Mouse (Mus musculus) c-Kit-negative CD71-positive TER-119-positive erythroid progenitor cells, embryonic 14.5 days (primary cell): ENCODE data around the gene Foxo3.

ENCODE experiments used
- DNase-seq: peaks from one replicate; pipeline ENCODE4 v3.0.0-alpha.2; 2013; ENCODE audit warnings: low read depth, low spot score

Foxo3 gene

GRCm38 (mm10) chr10:42226176-42226575 is 50.4 kb downstream of the Foxo3 start:
- no peak for DNase-seq

DNA sequence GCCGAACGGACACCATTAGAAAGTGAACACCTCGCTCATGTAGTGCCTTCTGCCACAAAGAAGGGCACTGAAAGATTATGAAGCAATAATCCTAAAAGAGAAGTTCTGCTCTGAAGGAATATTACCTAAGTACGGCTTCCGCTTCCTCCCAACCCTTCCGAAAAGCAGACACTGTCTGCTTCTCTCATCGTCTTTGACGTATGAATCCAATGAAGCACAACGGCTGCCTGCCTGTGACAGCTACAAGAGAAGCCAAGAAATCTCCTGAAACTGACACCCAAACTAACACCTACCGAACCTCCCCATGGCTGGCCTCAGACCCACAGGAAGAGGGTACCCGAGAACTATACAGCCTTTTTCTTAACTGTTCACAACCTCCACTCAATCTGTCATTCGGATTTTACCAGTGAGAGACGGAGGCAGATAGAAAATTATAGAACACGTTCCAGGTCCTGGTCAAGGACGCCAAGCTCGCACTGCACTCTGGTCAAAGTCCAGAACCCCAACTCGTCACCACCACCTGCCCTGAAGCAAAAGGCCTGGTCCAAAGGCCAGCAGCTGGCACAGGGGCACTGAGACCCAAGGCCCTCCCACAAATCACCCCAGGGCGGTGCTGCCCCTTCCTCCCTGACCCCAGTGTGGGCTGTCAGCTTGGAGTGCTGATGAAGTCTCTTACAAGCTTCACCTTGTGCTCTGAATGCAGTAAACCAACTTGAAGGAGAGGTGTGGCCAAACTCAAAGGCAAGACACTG is 51.2 kb downstream of the Foxo3 start:
- no peak for DNase-seq

- DNase-seq: no peak
Measured at GRCm38 (mm10) chr10:42221996-42222395, 54.6 kb downstream of the Foxo3 start.

DNA sequence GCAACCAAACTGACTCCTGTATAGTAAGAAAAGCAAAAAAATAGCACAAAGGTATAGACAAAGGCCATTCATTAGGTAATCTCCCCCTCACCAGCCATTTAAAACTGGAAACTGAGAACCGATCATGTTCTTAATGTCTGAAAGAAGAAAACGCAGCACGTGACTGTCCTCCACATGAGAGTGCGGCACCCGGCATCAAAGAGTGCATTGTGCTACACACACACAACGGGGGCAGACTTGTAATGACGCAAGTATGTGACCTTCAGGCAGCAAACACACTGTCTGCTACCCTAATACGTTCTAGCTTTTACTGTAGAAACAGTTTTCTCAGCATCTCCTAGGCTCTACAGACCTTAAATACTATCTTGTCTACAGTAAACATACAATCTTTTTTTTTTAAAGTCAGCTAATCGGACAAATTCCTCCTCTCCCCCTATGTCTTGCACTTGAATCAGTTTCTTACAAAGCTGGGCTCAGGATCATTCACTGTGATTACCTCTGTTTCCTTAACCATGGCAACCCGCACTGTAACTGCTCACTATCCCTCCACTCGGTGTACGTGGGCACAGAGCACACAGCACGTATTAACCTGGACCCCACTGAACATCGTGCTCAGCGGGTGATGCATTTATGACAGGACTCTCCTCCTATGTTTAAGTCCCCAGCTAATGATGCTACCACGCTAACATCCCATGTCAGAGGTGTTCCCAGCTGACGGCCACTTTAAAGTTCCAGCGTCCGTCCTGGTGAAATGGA is 55.2 kb downstream of the Foxo3 start:
- DNase-seq: no peak

DNA sequence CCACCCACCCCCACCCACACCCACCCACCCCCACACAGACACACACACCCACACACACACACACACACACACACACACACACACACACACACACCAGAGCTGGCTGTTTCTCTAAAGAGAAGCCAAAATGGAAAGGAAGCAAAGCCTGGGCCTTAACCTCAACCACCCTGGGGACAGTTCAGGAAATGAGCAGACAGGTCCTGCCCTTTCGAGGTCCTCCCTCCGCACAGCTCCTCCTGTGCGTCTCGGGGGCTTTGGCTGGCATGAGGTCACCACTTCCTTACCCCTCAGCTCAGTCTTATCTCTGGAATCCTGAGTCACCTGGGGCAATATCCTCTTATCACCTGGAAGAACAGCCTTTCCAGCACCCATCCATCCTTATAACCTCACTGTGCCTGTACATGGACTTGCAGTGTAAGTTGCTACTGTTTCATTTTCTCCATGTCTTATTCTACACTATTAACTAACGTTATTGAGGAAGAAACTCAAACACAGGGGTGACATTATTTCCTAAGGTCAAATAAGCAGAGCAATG is 56.1 kb downstream of the Foxo3 start:
- DNase-seq: no peak

DNA sequence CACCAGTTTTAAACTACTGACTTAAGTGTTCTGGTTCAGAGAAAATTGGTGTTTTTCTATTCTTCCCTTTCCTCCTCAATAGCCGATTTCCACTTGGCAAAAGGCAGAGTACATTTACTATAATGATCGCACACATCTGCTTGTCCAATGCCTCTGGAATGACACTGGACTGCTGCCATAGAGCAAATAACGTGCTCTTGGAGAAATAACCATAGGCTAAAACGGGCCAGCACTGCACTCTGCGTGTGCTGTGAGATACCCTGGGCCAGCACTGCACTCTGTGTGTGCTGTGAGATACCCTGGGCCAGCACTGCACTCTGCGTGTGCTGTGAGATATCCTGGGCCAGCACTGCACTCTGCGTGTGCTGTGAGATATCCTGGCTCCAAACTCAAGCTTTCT is 65.1 kb downstream of the Foxo3 start:
- no peak for DNase-seq

- no peak for DNase-seq
Measured at GRCm38 (mm10) chr10:42210641-42211040, 65.9 kb downstream of the Foxo3 start.

DNA sequence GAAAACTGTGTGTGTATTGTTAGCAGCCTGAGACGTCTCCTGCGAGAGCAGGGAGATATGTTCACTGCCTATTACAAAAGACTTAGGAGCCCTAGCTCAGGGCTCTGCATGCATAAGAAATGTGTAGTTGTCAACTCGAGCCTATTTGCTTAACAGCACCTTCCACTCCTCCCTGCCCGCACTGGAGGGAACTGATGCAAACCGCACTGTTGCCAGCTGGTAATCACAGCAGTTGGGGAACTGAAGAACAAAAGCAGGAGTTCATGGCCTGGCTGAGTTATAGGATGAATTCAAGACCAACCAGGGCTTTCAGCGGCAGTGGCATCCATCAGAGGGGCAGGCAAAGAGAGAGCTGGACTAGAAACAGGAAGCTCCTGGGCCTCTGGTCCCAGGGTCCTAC is 66.7 kb downstream of the Foxo3 start:
- DNase-seq: no peak

DNA sequence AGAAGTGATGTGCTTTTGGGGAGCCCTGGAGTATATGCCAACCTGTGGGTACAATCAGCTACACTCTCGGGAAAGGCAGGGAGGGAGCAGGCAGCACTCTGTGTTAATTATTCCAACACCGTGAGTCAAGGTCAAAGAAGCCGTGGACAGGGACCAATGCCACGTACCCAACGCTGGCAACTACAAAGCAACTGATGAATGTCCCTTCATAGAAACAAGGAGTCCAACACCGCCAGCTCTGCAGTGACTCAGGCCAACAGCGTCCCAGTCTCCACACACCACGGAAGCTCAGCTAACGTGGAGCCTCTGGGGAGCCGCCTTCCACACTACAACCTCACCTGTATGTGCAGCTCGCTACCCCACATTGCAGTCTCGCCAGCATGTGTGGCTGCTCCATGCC is 68.9 kb downstream of the Foxo3 start:
- no peak for DNase-seq

- DNase-seq: no peak
Measured at GRCm38 (mm10) chr10:42204768-42205412, 71.7 kb downstream of the Foxo3 start.

DNA sequence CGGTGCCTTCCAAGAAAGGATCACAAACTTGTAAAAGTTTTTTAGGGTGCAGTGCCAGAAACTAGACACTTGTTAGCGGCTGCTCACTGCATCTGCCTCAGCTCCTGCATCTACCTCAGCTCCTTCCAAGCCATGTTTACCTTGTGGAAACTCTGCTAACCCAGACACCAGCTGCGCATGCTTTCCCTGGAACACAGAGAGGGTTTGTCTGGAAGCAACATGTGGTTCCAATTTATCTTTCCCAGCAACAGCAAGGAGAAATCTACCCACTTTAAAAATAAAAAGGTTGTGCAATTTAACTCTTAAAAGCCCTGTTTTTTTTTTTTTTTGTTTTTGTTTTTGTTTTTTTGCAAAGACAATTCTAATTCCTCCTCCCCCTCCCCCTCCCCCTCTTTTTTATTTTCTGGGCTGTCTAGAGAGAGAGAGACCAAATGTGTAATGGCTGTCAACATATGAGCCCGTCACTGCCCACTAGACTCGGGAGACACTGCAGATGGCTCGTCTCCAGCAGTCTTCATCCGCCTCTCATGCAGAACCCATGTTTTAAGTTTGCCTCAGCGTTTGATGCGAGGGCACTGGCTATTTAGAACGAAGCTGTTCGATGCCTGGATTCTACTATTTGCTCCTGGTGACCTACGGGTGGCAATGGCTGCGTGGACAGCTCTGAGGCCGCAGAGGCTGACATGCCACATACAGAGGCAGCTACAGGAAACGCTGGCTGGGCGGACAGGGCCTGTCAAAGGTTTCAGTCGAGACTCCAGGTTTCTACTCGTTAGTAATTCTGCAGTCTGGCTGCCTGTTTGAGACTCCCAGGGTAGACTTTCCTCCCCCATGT is 73.0 kb downstream of the Foxo3 start:
- no peak for DNase-seq

DNA sequence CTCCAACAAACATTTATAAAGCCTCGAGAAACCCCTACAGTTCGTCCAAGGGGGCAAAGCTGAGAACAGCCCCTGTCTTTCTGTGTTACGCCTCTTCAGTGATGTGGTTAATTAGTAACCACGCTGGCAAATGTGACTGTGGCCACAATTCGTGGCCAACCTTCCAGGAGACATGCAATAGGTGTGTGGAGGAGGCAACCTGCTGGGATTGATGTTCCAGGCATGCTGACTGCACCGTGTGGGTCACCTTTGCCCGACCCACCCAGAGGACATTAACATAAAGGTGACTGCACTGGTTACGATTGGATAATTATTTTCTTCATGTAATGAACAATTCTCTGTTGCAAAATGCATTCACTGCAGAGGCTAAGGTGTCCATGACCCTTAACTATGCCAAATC is 74.0 kb downstream of the Foxo3 start:
- no peak for DNase-seq

DNA sequence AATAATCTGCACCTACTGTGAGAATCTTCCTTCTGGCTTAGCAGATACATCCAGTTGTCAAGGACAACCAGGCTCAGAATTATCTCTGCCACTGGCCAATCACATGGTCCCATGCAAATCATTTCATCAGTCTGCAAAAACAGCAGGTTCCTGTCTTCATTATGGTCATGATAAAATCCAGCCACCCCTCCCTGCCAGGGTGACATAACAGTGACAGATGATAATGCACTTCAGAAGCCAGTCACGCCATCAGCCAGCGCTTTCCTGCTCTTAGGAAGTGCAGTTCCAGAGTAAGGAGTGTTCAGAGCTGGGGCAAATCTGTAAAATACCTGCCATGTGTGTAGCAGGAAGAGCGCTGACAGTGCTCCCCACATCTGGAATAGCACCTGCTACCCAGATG is 77.1 kb downstream of the Foxo3 start:
- peak; percentile 19 for DNase-seq

- DNase-seq: no peak
Measured at GRCm38 (mm10) chr10:42198682-42199081, 77.9 kb downstream of the Foxo3 start.

DNA sequence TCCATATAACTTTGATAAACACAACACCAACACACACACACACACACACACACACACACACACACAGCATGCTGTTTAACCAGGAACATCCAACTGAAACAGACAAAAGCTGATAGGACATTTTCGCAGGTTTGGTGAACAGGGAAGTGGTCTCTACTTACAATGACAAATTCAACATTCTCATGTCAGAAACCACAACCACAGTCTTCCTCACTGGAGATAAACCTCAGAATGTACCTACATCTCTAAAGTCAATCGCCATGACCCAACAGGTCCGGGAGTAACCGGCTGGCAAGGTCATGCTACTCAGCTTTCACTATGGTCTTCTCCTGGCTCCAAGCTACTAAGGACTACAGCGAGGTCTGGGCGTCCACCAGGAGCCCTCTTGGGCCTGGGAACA is 81.8 kb downstream of the Foxo3 start:
- no peak for DNase-seq

GRCm38 (mm10) chr10:42193981-42194380 is 82.6 kb downstream of the Foxo3 start:
- DNase-seq: no peak

DNA sequence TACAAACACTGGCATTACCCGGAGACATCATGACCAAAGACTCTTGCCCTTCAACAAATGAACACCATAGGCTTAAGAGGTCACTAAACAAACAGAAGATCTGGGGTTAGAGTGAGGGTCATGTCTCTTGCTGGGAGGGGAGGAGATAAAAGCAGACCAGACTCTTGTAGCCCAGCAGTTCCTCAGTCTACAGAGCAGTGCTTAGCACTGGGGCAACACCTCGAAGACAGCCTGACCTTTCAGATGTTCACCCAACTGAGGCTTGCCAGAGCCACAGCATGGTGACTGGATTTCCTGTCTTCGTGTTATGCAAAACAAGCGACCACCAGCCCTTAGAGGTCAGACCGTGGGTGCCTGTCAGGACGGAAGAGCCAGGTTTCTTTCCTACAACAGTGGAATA is 83.6 kb downstream of the Foxo3 start:
- no peak for DNase-seq

DNA sequence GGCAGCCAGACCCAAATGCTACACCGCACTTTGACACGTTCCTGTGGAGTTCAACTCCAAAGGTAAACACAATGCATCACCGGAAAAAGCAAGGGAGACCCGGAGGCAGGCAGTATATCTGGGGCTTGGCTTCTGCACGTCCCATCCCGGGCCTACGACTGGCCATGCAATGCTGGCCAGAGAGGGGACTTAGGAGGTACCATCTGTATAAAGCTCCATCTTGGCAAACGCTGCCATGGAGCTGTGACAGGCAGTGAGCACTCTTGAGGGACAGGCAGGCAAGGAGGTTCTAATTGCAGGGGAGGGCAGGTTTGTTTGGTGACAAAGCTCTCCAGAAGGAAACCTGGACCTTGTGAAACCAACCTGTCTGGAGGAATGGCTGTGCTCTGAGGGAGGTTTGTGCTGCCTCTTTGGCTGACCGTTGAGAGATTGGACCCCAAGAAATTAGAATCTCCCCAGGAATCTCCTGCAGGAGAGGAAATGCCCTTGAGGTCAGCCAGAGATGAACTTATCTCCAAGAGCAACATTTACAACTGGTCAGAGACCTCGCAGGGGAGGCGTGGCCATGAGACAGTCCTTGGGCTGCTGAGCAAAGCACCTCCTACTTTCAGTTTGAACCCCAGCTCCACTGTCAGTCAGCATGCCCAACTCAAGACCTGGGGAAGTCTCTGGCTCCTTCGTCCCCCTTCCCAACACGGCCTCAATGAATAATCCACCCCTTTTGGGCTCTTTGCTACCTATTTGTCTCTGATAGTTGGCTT is 86.7 kb downstream of the Foxo3 start:
- no peak for DNase-seq

GRCm38 (mm10) chr10:42189037-42189436 is 87.5 kb downstream of the Foxo3 start:
- no peak for DNase-seq

DNA sequence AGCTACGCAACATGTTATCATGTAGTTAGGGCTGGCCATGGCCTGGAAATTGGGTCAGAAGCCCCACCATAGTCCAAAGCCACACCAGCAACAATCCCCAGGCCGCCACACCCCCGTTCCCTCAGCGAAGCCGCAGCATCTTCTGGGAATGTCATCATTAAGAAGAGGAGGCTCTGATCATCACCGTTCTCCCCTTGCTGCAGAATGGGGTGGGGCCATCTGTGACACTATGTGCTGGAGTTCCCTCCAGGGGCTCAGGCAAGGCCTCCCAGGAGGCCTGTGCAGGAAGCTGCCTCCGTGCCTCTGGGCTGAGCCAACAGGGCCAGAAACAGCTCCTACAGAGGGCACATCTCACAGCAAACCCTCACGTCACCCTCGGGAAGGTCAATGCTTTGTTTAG is 88.5 kb downstream of the Foxo3 start:
- no peak for DNase-seq

DNA sequence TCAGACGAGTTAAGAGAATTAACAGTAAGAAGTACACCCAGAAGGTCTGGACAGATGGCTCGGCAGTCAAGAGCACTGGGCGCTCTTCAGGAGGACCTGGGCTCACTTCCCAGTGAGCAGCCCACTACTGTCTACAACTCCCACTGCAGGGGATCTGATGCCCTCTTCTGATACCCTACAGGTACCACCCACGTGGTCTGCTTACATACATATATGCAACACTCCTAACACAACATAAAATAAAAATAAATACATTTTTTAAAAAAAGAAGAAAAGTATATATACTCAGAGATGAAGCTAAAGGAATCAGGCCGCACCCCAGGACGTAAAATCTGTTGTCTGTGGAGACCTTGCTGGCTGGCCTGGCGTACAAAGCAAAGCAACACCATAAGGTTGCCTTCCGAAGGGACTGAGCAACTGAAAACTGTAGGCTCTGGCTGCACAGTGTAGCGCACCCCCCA is 89.6 kb downstream of the Foxo3 start:
- DNase-seq: no peak
